Mouse (Mus musculus): ENCODE data around the gene Phgr1. TPM values are rescaled to one million over a fixed set of nuclear protein-coding genes. Genes with fewer than 3 reads are reported as not detected.

The Phgr1 gene
- total and polyA plus RNA-seq, 2 experiments from 2014 or later: not detected

GRCm38 (mm10) chr2:118741183-118741582 is 31.4 kb upstream of the Phgr1 start:
- no peaks in the 10 kb centered on the region for H3K4me1 ChIP-seq (ENCODE audit: insufficient read depth, low read length)
- 79% methylated on average over 9 of the region's 9 CpGs for WGBS
- no peaks in the 10 kb centered on the region for H3K9me3 ChIP-seq (ENCODE audit: low read length)
- TF ChIP-seq CTCF (IDR thresholded peaks at IDR 0.05): no peak
- H3K27me3 ChIP-seq (ENCODE audit: insufficient read depth, low read length): no peaks in the 10 kb centered on the region
- H3K27ac ChIP-seq (ENCODE audit: low read depth, low read length): no peak overlapping the region
- DNase-seq (ENCODE audit: low spot score): no peak
- H3K36me3 ChIP-seq (ENCODE audit: insufficient read depth, low read length): no peaks in the 10 kb centered on the region
- ATAC-seq (ENCODE audit: low FRiP score): no peak
- no peak overlapping the region for H3K4me2 ChIP-seq (ENCODE audit: low read depth, low read length, poor library complexity, severe bottlenecking)
- H3K4me3 ChIP-seq (ENCODE audit: low read depth, low read length): no peak overlapping the region
- H3K9ac ChIP-seq (replicated peaks; ENCODE audit: low read length, poor library complexity, severe bottlenecking): no peak overlapping the region

GRCm38 (mm10) chr2:118743261-118743943 is 29.2 kb upstream of the Phgr1 start:
- no peak overlapping the region for H3K9ac ChIP-seq (replicated peaks; ENCODE audit: low read length, poor library complexity, severe bottlenecking)
- 30% methylated on average over 8 of the region's 8 CpGs for WGBS
- peak; percentile 76 for DNase-seq (ENCODE audit: low spot score)
- H3K4me3 ChIP-seq (ENCODE audit: low read depth, low read length): no peak overlapping the region
- H3K9me3 ChIP-seq (ENCODE audit: low read length): no peaks in the 10 kb centered on the region
- H3K27me3 ChIP-seq (ENCODE audit: insufficient read depth, low read length): no peaks in the 10 kb centered on the region
- ATAC-seq (ENCODE audit: low FRiP score): no peak
- no peak overlapping the region for H3K4me2 ChIP-seq (ENCODE audit: low read depth, low read length, poor library complexity, severe bottlenecking)
- no peaks in the 10 kb centered on the region for H3K36me3 ChIP-seq (ENCODE audit: insufficient read depth, low read length)
- peak; percentile 91 for TF ChIP-seq CTCF (IDR thresholded peaks at IDR 0.05)
- H3K4me1 ChIP-seq (ENCODE audit: insufficient read depth, low read length): peaks cover 4% of the 10 kb centered on the region; the same call in 1 of the 2 replicates
- H3K27ac ChIP-seq (ENCODE audit: low read depth, low read length): no peak overlapping the region

- Histone ChIP-seq H3K27me3 (ENCODE audit: insufficient read depth, low read length) (no peaks in the 10 kb centered on the region), H3K9me3 (ENCODE audit: low read length) (no peaks in the 10 kb centered on the region), H3K9ac (replicated peaks; ENCODE audit: low read length, poor library complexity, severe bottlenecking) (no peak overlapping the region), H3K4me1 (ENCODE audit: insufficient read depth, low read length) (peaks cover 4% of the 10 kb centered on the region; the same call in 1 of the 2 replicates), H3K27ac (ENCODE audit: low read depth, low read length) (no peak overlapping the region), H3K36me3 (ENCODE audit: insufficient read depth, low read length) (0 out of 2 replicates have a peak, but pooled peaks cover 4% of the 10 kb centered on the region), H3K4me3 (ENCODE audit: low read depth, low read length) (no peak overlapping the region), H3K4me2 (ENCODE audit: low read depth, low read length, poor library complexity, severe bottlenecking) (peak overlapping the region; percentile 95)
- TF ChIP-seq CTCF (IDR thresholded peaks at IDR 0.05): no peak
- WGBS: 10% methylated on average over 7 of the region's 7 CpGs
- ATAC-seq (ENCODE audit: low FRiP score) (no peak), DNase-seq (ENCODE audit: low spot score) (no peak)
Observed at GRCm38 (mm10) chr2:118744621-118745020, 27.9 kb upstream of the Phgr1 start.

- H3K4me1 ChIP-seq (ENCODE audit: insufficient read depth, low read length): peaks cover 4% of the 10 kb centered on the region; the same call in 1 of the 2 replicates
- WGBS: under 1% methylated on average over 32 of the region's 57 CpGs
Observed at GRCm38 (mm10) chr2:118745232-118745884, 27.2 kb upstream of the Phgr1 start, which contains the start of gene Inafm2. Gene Inafm2, plus strand, starts transcription at chr2:118745758.

GRCm38 (mm10) chr2:118745915-118746901 is 26.4 kb upstream of the Phgr1 start:
- Histone ChIP-seq H3K9me3 (ENCODE audit: low read length) (no peaks in the 10 kb centered on the region), H3K4me1 (ENCODE audit: insufficient read depth, low read length) (peaks cover 4% of the 10 kb centered on the region; the same call in 1 of the 2 replicates), H3K4me2 (ENCODE audit: low read depth, low read length, poor library complexity, severe bottlenecking) (peak overlapping the region; percentile 95), H3K27me3 (ENCODE audit: insufficient read depth, low read length) (no peaks in the 10 kb centered on the region), H3K36me3 (ENCODE audit: insufficient read depth, low read length) (0 out of 2 replicates have a peak, but pooled peaks cover 4% of the 10 kb centered on the region), H3K4me3 (ENCODE audit: low read depth, low read length) (peak overlapping the region; percentile 89), H3K27ac (ENCODE audit: low read depth, low read length) (peak overlapping the region; percentile 67), H3K9ac (replicated peaks; ENCODE audit: low read length, poor library complexity, severe bottlenecking) (peak overlapping the region; percentile 87)
- DNase-seq (ENCODE audit: low spot score) (no peak), ATAC-seq (ENCODE audit: low FRiP score) (peak; percentile 77)
- under 1% methylated on average over 84 of the region's 113 CpGs for WGBS
- no peak; the same call in 1 of the 2 replicates for TF ChIP-seq CTCF (IDR thresholded peaks at IDR 0.05)

More at GRCm38 (mm10) chr2:118745232-118745884, 27.2 kb upstream of the Phgr1 start, which contains the start of gene Inafm2:
- no peak for TF ChIP-seq CTCF (IDR thresholded peaks at IDR 0.05)
- H3K36me3 ChIP-seq (ENCODE audit: insufficient read depth, low read length): 0 out of 2 replicates have a peak, but pooled peaks cover 4% of the 10 kb centered on the region
- ATAC-seq (ENCODE audit: low FRiP score) (peak; percentile 91), DNase-seq (ENCODE audit: low spot score) (peak; percentile 95)
- no peaks in the 10 kb centered on the region for H3K27me3 ChIP-seq (ENCODE audit: insufficient read depth, low read length)
- H3K4me2 ChIP-seq (ENCODE audit: low read depth, low read length, poor library complexity, severe bottlenecking): peak within 1 kb of the TSS; percentile 95
- H3K4me3 ChIP-seq (ENCODE audit: low read depth, low read length): peak within 1 kb of the TSS; percentile 89
- peak within 1 kb of the TSS; percentile 87 for H3K9ac ChIP-seq (replicated peaks; ENCODE audit: low read length, poor library complexity, severe bottlenecking)
- no peaks in the 10 kb centered on the region for H3K9me3 ChIP-seq (ENCODE audit: low read length)
- peak within 1 kb of the TSS; percentile 67 for H3K27ac ChIP-seq (ENCODE audit: low read depth, low read length)
